Mouse (Mus musculus): ENCODE data around the gene Mapk8ip2.
A peak's percentile ranks its signal among the peaks of the same experiment; 100 is the strongest.

Mapk8ip2 gene

DNA sequence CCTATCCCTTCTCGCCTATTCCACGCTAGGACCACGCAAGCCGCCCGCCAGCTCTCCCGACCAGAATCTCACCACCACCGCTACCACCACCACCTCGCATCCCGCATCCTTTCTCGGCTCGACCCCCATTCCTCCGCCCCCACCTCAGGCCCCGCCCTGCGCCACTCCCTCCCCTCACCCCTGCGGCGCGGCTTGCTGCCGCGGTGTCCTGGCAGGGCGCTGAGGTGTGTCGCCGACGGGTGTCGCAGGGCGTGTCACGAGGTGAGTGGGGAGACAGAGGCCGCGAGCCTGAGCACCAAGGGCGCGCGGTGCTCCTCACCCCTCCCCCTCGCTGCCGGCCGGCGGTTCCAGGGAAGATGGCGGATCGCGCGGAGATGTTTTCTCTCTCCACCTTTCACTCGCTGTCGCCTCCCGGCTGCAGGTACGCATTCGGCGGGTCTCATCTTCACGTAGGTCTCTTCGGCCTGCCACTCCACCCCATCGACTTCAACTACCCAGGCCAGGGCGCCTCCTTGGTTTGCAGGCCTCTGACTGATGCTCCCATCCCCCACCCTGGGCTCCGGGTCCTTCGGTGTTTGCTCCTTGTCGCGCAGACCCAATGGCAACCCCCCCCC is at the start of gene Mapk8ip2:
Gene Mapk8ip2 (plus strand): TSS at position 49 of the 614 bp plus-strand sequence.
- no peak for DNase-seq

DNA sequence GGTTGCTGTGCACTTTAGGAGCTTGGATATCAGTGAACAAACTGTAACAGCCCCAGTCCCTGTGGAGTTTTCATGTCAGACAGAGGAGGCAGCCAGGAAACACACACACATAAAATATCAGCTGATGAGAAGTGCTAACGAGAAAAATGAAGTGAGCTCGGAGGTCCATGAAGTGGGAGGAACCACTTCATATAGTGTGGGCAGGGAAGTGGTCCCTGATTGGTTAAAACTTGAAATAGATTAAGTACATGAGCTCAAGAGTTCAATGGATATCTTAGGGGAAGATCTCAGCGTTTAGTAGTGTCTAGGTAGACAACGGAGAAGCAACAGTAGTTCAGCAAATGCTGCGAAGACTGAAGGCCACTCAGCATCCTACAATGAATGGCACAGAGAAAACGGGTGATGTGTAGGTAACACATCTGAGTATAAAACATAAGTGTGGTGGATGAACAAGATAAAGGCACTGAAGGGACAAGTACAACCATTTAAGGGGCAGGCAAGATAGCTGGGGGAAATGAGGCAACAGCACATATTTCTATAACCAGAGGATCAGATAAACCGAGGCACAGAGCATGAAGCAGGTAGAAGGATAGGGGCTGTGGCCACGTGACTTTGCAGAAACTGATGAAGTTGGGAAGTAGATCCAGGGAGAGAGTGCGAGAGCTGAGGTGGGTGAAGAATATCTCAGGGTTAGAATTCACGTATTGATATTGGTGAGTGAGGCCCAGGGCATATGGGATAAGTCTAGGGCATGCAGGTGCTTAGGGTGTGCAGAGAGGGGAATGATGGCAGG is 48.7 kb upstream of the Mapk8ip2 start:
- no peak for DNase-seq

DNA sequence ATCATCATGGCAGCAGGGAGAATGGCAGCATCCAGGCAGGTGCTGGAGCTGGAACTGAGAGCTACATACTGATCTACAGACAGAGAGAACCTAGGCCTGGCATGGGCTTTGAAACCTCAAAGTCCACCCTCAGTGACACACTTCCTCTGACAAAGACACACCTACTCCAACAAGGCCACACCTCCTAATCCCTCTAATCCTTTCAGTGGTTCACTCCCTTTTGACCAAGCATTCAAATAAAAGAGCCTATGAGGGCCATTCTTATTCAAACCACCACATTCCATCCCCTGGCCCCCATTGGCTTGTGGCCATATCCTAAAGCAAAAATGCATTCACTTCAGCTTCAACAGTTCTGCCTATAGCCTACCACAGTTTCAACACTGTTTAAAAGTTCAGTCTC is 47.0 kb upstream of the Mapk8ip2 start:
- DNase-seq: no peak

DNA sequence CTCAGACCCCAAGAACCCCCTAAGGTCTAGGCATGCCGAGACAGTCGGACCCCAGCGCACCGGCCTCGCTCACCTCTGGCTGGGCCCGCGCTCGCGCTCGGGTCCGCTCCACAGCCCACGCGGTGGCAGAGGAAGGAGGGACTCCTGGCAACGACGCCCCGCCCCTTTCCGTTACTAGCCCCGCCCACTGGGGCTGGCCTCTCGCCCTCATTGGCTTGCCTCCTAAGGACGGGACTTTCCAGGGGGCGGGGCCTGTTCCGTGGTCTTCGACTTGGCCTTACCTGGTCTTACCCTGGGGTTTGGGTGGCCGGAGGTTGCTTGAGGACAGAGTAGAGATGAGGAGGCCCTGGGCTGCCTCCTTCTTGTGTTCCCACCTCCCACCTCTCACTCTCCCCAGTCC is 43.6 kb upstream of the Mapk8ip2 start, which contains the start of gene Syce3:
Gene Syce3 (minus strand): TSS at position 386 of the 400 bp plus-strand sequence.
- DNase-seq: no peak

DNA sequence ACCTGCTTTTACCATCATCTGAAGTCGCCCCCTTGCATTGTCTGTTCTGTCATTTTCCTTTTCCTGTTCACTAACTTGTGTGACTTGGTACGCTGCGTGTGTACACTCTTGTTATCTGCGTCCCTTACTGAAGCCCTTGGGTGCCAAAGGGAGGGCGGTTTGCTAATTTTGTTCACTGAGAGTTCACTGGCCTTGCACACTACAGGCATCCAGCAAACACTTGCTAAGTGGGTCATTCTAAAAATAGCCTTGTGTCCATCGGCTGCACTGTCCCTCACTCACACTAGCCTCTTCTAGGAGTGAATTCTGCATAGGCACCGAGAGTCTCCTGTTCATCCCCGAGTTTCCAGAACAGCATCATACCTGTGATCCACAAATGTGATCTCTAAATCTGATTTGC is 38.4 kb upstream of the Mapk8ip2 start:
- no peak for DNase-seq

DNA sequence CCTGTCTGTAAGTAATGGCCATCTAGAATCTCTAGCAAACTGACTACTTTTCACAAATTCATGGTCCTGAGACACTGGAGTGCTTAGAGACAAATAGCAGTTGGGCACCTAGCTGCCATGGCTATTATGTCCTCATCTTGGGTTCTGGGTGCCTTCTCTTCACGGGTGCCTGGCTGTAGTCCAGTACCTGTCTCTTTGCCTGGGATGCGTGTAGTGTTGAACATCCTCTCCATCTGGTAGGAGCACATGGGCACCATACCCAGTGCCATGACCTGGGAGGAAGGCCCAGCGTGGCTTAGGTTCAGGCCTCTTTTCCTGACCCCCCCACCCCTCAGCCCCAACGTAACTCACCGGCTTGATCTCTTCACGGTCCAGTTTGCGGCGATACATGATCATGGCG is 31.8 kb upstream of the Mapk8ip2 start:
- DNase-seq: no peak

DNA sequence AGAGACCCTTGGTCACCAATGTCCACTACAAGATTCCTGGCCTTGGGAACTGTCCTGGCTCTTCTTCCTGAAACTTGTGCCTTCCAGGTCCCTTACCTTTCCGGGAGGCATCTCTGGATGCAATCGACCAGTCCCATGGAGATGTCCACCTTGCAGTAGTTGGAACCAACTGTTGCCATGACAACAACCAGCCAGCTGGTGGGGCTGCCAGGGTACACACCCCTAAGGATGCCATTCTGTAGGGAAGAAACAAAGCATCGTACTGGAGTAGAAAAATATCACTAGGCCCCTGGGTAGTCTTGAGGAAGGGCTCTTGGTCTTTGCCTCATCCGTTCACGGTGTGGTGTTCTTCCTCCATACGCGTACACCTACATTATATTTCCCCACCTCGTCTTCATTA is 29.1 kb upstream of the Mapk8ip2 start:
- DNase-seq: no peak

DNA sequence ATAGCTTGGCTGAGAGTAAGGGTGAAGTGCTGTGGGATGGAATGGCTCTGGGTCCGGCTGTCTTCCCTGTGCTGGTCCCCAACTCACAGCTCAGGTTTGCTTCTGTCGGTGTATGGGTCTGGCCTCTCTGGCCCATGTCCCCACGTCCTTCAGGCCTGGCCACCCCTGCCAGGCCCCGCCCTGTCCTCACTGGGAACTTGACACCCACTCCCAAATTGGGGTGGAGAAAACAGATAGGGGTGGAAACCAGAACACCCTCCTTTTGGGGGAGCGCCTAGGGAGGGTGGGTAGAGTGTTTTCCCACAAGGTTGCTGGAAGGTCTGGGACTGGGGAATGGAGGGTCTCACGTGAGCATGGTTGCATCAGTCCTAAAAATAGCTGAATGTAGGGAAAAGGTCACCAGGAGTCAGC is 28.0 kb upstream of the Mapk8ip2 start, which contains the start of gene Cpt1b:
Gene Cpt1b (minus strand): TSS at position 153 of the 411 bp plus-strand sequence.
- no peak for DNase-seq

DNA sequence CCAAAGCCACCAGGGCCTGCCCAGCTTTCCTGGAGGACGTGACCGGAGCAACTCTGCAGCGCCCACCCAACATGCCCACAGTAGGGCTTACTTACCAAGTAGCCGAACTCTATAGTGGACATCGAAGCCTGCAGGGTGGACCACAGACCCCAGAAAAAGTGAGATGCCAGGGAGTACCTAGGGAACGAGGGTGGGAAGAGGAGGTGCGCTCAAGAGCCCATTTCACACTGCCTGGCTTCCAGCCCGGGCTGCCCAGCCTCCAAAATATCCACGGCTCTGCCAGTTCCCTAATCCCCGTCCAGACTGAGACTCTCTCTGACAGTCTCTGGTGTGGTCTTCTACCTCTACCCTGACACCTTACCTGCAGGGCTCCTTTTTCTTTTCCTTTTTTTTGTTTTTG is 27.0 kb upstream of the Mapk8ip2 start:
- DNase-seq: no peak

DNA sequence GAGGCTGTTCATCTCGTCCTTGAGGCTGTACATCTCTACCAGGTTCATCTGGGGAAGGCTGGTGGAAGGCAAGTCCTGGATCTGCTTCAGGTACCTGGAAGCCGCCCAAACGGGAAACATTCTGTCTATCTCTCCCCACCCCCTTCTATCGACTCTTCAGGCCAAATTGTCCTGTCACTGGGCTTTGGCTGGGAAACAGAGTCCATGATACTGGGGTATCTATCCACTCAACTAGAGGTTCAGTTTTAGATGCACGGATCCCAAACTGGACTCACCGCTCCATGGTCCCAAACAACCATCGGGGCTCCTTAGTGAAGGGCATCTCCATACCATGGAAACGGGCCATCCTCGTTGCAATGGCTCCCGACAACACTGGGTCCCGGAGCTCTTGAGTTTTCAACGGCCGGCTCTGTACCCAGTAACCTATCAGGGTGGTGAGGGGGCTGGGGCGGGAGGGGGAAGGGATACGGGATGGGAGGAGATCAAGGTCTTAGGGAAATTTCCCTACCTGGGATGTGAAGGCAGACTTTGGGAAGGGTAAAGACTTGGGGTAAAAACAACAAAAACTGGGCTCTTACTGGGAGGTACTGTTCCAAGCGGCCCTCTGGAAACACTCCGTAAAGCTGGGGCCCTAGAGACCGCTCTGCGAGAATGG is 25.4 kb upstream of the Mapk8ip2 start:
- DNase-seq: no peak

DNA sequence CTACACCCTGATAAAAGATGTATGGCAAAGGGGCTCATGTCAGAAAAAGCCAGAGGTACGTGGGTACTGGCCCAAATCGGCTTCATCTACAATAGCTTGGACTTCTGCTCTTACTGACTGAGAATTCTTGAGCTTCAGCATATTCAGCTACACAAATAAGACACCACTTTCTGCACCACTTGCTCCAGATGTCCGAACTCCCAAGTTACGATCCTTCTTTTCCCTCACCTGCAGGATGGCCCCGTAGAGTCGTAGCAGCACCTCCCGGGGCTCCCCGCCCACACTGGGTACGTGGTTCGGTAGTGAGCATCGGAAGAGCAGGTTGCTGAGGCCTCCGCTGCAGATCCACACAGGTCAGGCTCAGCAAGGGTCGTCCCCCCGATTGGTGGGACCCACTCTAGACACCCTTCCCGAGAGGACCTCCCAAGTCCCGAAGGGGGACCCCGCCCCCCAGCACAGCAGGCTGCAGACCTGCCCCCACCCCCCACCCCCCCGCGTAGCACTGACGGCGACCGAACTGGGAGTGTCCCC is 24.8 kb upstream of the Mapk8ip2 start:
- DNase-seq: no peak

DNA sequence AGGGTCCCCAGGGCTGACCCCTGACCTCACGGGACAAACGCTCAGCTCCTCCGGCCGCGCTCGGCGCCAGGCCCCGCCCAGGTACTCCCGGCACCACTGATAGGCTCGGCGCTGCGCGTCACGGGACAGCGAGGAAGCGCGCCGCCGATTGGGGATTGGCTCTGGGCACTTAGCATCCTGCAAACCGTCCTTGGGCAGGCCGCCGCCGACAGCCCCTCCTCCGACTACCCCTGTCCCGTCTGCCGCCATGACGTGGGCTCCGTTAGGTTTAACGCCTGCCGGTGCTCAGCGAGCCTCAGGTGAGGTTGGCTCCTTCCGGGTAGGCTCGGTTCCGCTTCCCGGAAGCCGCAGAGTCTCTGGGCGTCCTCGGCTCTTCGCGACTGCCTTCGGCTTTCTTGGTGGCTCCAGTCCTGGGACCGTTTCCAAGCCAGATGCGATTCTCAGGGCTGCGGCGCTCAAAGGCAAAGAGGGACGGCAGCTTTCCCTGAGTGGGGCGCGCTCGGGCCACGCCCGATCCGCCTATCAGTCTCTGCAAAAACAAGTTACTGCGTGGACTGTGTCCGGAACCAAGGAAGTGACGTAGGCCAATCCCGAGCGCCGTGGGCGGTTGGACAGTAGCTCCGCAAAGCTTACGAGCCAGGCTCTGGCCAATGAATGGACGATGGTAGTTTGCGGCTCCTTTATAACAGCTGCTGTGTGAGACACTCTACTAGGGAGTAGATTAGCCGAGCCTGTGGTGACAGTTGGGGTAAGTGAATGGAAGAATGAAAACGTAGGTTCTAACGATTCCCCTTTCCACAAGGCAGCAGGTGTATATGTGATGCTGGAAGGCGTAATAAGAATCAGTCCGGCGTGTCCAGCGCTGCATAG is 24.1 kb upstream of the Mapk8ip2 start, which contains the start of the genes C730034F03Rik, Gm44502 and Chkb:
Gene C730034F03Rik (plus strand): TSS at position 238 of the 870 bp plus-strand sequence.
Gene Gm44502 (minus strand): TSS at position 345 of the 870 bp plus-strand sequence.
Gene Chkb (minus strand): TSS at position 557 of the 870 bp plus-strand sequence.
- peak; percentile 91 for DNase-seq

DNA sequence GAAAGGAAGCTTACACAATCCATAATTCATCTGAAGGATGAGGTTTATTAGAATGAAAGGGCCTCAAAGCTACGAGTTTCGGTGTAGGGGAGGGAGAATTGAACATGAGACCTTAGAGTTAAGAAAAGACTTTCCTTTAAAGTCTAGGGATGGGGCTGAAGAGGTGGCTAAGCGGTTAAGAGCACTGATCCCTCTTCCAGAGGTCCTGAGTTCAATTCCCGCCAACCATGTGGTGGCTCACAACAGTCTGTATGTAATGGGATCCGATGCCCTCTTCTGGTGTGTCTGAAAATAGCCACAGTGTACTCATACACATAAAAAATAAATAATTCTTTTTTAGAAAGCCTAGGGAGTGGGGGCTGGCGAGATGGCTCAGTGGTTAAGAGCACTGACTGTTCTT is 23.4 kb upstream of the Mapk8ip2 start:
- DNase-seq: peak; percentile 49 to 56

DNA sequence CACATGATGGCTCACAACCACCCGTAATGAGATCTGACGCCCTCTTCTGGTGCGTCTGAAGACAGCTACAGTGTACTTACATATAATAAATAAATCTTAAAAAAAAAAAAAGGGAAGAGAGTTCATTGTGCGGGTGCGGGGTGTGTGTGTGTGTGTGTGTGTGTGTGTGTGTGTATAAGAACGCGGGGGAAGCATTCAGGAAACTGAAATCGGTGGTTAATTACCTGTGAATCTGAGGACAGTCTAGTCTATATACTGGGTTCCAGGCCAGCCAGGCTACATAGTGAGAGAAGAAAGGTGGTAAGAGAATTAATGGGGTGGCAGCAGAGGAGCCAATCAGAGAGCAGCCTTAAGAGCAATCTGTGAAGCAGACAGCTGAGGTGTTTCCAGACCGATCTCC is 22.9 kb upstream of the Mapk8ip2 start:
- DNase-seq: peak; percentile 49 to 56

DNA sequence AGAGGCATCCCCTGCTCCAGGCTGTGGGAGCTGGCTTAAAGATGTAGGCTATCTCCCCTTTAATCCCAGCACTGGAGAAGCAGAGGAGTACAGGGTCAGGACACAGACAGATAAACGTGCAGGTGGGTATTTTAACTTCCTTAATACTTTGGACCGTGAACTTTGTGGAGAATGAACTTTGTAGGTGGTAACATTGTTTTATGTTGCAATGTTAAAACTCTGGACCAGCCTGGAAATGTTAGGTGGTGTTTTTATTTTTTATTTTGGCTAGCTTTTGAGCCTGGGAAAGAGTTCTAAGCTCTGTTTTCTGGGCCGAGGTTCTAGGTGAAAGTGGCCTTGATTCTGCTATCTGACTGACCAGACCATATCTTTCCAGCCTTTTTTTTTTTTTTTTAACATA is 22.4 kb upstream of the Mapk8ip2 start:
- no peak for DNase-seq

DNA sequence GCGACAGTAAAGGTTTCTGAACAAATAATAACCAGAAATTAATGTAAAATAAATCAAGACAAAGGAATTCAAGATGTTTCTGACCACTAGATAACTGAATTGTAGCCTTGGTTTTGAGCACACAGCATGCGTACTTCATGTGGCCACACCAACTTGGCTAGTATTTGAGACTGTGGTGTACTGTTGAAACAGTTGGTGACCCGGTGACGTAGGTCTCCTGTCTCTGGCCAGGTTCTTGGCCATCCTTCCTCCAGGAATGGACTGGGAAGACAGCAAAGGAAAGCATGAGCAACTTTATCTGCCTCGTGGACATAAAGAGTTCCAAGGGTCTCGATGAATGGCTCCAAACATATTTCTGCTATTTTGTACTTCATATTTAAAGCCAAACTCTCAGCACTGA is 21.9 kb upstream of the Mapk8ip2 start:
- DNase-seq: no peak

DNA sequence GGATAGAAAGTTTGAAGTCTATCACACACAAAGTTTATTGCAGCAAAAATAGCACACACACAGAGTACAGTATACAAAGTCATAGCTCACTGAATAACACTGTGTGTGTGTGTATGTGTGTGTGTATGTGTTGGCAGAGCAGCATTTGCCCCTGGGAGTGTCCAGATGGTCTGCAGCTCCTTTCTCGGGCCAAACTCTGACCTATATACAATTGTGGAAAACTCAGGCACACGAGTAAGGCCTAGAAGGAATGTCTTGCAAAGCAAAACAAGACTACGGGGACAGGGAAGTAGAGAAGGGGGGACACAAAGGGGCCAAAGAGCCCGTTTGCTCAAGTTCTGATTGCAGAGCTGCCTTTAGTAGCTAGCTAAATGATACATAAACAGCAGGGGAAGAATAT is 20.8 kb upstream of the Mapk8ip2 start:
- no peak for DNase-seq

DNA sequence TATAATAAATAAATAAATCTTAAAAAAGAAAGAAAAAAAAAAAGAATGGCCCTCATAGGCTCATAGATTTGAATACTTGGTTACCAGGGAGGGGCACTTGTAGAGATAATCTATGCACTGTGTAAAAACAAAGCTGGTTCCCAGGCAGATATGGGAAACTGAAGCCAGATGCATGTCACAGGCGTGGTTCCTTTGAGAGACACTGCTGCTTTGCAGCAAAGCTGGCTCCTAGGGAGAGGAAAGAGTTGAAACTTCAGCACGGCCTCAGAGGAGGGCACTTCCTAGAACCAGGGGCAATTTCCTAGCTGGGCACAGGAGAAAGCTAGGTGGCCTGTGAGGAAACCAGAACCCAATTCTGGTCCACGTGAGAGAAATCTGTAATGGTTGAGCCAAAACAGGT is 19.6 kb upstream of the Mapk8ip2 start:
- DNase-seq: no peak

DNA sequence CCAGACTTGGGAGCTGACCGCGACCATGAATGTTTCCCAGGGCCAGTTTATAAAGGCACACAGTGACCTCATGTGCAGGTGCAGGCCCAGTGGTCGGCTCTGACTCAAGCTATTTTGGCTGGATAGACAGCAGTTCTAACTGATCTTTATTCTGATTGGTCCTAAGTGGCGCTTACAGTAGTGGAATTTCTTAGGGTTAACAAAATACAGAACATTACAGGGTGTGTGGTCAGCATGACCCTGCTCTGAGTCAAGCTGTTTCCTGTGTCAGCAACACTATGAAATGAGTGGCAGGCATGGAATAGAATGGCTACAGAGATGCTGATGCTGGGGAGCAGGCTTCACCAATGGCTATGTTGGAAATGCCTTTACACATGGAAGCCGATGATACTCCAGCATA is 17.8 kb upstream of the Mapk8ip2 start:
- DNase-seq: no peak

DNA sequence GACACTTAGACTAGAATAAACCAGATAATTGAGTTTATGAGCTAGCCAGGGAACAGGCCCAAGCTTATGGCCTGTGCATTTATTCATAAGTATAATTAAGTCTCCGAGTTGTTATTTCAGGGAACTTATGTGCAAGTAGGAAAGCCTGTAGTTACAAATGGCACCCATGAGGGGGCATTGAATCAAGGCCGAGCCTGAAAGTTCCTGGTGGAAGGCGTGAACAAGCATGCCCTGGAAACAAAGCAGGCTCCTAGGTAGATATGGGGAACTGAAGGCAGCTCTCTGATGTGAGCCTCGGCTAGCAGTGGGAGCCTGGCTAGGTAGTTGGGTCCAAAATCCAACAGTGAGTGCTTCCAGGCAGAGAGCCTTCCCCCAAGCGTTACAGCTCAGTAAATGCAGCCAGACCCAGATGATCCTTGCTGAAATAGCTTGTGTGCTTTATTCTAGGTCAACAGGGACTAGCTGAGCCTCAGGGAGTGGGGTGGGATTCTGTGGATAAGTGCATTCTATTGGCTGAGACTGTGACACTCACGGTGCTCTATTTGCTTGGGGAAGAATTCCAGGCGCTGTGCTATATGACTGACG is 11.1 kb upstream of the Mapk8ip2 start:
- DNase-seq: no peak

DNA sequence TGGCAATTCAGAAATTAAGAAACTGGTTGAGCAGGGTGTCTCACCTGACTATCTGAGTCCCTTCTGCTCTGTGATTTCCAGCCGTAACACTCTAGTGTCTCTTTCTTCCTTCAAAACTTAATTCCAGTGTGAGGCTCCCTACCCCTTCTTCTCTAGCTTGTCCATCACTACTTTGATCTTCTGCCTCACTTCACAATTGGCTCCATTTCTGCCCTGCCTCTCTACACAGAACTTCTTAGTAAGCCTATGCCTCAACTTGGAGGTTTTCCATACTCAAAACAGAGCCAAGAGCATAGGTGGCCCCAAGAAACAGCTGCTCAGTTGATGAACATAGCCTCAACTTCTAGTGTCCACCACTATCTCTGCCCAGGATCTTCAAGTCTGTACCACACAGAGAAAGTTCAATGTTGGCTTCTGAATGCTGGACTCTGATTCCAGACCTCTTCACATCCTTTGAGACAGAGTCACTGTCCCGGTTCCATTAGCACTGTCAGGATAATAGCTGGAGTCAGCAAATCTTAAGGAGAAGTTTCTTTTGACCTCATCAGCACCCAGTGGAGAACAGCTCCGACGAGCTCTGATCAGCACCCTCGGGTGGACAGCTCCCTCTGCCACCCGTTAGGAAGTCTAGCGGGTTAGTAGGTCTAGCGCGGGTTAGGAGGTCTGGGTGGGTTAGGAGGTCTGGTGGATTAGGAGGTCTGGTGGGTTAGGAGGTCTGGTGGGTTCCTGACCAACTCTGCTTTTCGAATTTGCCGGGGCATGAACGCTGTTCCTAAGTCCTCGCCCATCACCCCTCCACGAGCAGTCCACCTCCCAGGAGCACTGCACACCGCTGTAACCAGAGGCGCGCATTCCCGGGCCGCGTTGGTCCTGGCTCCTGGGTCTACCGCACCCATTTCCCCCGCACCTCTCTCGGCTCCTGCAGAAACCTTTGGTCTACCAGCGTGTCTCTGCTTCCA is 528 bp upstream of the Mapk8ip2 start:
- DNase-seq: peak; percentile 74 to 78

Measured in B cell, adult 2 months (primary cell).